Mouse (Mus musculus): ENCODE data around the gene Sit1. TPM values are rescaled to one million over a fixed set of nuclear protein-coding genes. Genes with fewer than 3 reads are reported as not detected.

Gene Sit1
- total RNA-seq, 2 experiments from 2014 or later, result not detected

DNA sequence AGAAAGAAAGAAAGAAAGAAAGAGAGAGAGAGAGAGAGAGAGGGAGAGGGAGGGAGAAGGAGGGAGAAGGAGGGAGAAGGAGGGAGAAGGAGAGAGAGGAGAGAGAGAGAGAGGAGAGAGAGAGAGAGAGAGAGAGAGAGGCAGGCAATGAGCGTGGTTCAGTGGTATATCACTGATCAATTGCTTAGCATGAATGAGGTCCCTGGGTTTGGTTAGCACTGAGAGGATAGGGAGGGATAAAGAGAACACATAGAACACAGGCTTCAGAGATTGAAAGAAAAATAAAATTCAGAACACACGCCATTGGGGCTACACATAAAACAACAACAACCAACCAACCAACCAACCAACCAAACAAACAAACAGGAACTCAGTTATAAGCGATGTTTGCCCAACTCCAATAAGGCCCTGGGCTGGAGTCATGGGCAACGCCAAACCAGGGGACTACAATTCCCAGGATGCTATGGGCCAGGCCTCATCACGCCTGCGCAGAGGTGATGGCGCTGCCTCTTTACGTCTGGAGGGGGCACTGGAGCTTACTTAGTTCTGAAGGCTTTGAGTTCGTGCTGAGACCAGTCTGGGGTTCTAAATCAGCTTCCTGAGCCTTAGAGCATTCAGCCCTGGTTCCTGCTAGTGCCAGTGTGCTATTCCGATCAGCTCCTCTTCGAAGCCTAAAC, 5.5 kb downstream of the Sit1 start:
- intact Hi-C loops (cut with DNase I), result loop anchor here (2.0 to 5.0 kb wide), 2 partner anchors 33 to 211 kb away; partner anchors contain the start of gene Atp8b5
- peak; percentile 80 for DNase-seq (ENCODE audit: low spot score)

DNA sequence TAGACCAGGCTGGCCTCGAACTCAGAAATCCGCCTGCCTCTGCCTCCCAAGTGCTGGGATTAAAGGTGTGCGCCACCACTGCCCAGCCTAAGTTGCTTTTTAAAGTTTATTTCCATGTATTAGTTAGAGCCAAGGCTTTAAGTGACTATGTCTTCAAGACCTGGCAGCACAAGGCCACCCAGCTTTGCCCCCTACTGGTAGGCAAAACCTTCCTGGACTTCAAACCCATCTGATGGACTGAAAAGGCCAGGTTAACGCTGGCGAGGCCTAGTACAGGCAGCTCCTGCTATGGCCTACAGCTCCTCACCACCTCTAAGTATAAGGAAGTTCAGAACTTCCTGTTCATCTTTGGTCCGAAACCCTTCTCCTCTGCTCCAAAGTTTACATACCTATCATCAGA, 6.9 kb downstream of the Sit1 start:
- DNase-seq (ENCODE audit: low spot score), result no peak
- intact Hi-C loops (cut with DNase I), result loop anchor here (5.0 kb wide), 1 partner anchor 209 kb away; the partner anchor contains the start of gene Atp8b5

DNA sequence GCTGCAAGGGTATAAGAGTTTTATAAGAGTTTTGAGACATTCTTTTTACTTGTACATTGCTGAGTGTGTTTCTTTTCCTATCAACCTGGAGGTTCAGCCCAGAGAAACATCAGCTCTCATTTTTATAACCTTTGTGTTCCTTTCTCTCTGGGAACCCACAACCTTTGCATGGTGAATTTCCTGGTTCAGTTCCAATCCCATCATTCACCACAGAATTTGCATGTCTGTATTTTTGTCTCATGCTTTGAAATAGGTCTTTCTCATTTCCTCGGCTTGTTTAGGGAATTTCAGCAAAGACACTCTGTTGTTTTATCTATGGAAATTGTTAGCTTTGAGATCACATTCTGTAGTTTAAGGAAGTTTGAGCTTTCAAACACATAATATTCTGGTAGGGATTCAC, 9.9 kb downstream of the Sit1 start:
- DNase-seq (ENCODE audit: low spot score), result no peak
- intact Hi-C loops (cut with DNase I), result no loop called here

DNA sequence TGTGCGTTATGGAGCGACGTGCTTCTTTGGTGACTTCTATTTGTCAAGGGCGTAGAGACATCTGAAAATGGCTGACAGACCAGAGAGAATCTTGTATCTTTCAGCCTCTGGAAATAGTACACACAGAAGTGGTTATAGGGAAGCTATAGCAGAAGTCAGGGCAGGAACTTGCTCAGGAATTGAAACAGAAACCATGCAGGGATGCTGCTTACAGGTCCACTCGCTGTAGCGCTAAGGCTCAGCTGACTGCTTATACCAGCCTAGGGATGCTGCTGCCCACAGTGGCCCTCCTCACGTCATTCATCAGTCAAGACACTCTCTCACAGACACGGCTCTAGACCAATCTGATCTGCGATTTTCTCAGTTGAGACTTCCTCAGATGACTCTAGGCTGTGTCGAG, 13.2 kb downstream of the Sit1 start:
- DNase-seq (ENCODE audit: low spot score), result no peak
- intact Hi-C loops (cut with DNase I), result no loop called here

DNA sequence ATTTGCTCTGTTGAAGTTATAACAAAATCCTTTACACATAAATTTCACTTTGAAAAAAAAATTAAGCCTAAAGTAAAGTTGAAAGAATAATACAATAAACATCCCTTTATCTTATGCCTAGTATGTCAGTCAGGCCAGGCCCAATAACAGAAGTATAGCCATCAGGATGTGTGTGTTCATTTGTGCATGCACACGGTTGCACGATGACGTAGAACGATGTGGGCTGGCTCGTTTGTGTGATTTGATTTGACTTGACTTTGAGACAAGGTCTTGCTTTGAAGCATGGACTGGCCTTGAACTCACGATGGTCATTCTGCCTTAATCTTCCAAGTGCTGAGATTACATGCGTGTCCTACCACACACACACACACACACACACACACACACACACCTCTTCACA, 16.7 kb downstream of the Sit1 start:
- intact Hi-C loops (cut with DNase I), result no loop called here
- DNase-seq (ENCODE audit: low spot score), result no peak

DNA sequence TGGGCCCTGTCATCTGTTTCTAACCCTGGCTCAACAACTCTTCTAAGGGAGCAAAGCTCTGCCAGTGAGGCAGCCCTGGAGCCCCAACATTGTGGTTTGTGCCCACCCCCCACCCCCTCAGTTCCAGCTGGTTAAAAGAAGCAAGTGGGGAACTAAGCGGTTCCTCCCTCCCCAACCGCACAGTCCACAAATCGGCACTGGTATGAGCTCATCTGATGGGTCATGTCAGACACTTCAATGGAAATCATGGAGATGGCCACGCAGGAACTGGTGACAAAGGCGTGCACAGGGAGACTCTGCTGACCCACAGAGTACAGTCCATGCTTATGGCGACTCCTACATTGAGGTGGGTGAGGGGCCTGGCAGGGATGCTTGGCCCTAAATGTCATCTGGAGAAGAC, 17.6 kb downstream of the Sit1 start:
- intact Hi-C loops (cut with DNase I), result no loop called here
- DNase-seq (ENCODE audit: low spot score), result no peak

DNA sequence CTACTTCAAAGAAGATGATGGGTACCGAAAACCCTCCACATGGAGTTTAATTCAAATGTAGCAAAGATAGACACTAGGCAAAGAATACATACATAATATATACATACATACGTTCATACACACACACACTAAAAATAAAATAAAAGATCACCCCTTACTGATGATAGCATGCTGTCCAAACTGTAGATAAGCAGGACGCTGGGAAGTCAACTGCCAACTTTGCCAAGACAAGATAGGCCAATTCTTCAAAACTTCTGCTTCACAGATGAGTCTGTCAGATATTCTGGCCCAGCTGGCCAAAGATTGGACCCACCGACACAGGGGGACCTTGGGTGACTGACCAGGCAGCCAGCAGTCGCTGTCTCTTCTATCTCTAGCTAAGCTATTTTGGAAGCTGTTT, 20.4 kb downstream of the Sit1 start:
- intact Hi-C loops (cut with DNase I), result no loop called here
- no peak for DNase-seq (ENCODE audit: low spot score)

DNA sequence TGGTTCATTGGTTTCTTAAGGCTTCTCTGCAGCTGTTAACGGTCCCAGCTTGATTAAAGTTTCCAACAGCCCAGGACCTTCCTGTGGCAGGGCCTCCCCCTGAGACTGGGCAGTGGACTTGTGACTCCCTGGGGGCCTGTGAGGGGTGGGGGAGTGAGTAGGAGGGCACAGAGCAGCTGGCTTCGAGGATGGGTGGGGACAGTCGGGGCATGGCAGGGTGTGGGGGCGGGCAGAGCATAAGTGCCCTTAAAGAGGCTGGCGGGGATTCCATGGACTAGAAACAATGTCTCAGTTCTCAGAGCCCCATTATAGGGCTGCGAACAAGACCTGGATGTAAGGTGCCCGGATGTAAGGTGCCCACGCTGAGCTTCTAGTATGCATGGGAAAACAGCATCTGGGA, 26.4 kb downstream of the Sit1 start:
- intact Hi-C loops (cut with DNase I), result no loop called here

DNA sequence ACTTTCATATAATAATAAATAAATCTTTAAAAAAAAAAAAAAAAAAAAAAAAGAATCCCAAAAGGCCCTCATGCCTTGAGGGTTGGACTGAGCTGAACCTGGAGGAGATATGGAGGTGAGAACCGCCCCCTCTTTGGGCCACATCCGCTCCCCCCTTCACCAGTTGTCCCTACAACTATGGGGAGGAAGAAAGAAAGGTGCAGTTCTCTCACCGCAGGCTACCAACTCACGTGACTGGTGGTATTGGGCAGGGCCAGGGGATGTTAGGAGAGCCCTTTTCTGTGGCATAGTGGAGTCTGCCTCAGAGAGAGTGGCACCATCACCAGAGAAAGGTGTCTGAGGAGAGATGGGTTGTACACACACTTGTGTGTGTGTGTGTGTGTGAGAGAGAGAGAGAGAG, 27.1 kb downstream of the Sit1 start:
- intact Hi-C loops (cut with DNase I), result no loop called here

More for the DNA sequence above, 26.4 kb downstream of the Sit1 start:
- no peak for DNase-seq (ENCODE audit: low spot score)

DNA sequence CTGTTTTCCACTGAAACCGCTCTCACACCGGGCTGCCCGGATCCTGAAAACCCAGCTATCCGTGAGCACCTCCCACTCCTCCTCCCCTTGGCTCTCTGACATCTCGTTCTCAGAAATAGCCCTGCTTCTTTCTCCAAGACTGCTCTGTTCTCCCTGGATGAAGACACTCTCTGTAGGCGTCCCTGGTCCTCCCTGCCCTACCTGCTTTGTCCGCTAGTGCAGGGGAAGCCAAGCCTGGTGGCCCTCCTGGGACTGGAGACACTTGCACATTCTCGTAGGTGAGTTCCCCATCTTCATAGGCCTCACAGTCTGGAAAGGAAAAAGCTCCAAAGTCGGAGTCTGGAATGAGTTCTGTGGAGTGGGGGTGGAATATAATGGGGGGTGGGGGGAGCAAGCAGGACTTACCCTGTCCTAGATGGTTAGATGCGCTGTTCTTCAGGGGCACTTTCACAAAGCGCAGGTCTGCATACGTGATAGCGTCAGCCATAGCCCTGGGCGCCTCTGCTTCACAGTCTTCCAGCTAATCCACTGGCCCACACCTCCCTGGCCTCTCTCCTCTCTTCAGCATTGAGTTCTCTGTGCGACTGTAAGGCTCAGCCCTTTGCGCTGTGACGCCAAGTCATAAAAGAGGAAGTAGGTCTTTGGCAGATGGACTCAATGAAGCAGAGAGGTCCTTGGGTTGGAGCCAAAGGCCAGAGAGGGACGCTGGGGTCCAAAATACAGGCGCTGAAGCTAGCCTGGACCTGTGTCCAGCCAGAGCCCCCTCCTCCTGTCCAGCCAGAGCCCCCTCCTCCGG, 29.3 kb downstream of the Sit1 start, which contains the start of gene Cd72:
TSS of gene Cd72 (minus strand) at position 588 of the 796 bp plus-strand sequence.
- DNase-seq (ENCODE audit: low spot score), result no peak
- intact Hi-C loops (cut with DNase I), result no loop called here

More for the DNA sequence above, 27.1 kb downstream of the Sit1 start:
- no peak for DNase-seq (ENCODE audit: low spot score)

DNA sequence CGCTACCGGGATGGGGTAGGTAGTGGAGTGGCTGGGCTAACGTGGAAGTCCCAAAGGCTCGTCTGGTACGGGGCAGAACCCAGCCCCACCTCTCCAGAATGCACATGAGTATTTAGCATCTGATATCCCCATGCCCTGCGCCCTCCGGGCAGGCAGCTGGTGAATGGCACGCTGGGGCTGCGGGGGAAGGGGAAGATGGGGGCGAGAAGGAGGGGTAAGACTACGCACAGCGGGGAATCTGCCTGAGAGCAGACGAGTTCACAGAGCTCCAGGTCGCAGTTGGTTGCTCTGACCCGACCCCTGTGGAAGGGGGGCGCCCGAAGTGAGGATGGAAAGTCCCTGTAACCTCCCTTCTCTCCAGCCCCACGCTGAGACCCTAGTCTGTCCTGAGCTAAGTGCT, 30.1 kb downstream of the Sit1 start:
- DNase-seq (ENCODE audit: low spot score), result no peak
- intact Hi-C loops (cut with DNase I), result no loop called here

DNA sequence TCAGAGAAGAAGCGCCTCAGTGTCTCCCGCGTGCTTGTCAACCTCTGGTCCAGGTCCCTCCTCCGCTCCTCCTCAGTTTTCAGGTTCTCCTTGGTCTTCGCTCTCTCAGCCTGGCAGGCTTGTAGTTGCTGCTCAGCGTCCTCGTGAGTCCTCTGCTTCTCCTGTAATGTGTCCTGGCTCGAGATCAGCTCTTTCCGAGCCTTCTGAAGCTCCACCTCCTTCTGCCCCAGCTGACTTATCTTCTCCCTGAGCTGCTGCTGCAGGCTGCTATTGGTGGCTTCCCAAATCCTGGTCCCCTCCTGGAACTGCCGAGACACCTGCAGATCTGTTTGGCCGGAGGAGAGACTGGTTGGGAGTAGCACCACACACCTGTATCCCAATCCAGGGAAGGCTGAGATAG, 31.2 kb downstream of the Sit1 start:
- DNase-seq (ENCODE audit: low spot score), result no peak
- intact Hi-C loops (cut with DNase I), result no loop called here

DNA sequence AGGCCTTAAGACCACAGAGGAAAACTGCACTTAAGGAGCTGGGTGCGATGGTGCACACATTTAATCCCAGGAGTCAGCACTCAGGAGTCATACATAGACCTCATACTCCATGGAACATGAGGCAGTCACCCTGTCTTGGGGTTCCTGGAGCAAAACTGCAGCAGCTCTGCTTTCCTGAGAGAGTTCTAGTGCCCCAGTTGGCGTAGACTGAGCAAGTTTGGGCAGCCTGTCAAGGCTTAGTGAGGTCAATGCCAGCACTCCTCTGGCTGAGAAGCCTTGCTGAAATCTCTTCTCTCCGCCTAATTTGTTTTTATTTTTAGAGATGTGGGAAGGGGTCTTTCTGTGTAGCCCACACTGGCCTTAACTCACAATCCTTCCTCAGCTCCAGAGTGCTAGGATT, 35.0 kb downstream of the Sit1 start:
- no peak for DNase-seq (ENCODE audit: low spot score)
- intact Hi-C loops (cut with DNase I), result no loop called here

DNA sequence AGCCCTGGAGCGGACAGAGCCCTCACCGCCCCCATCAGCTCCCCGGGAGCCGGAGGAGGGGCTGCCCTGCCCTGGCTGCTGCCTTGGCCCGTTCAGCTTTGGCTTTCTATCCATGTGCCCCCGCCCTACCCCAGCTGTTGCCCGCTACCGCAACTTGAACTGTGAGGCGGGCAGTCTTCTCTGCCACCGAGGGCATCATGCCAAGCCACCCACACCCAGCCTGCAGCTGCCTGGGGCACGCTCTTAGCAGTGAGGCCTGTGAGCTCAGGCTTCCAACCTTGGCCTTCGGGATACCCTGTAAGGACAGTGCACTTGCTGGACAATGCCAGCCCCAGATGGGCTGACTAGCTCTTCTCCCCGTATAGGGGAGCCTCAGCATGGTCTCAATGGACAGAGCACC, 36.3 kb downstream of the Sit1 start:
- intact Hi-C loops (cut with DNase I), result no loop called here
- DNase-seq (ENCODE audit: low spot score), result no peak

DNA sequence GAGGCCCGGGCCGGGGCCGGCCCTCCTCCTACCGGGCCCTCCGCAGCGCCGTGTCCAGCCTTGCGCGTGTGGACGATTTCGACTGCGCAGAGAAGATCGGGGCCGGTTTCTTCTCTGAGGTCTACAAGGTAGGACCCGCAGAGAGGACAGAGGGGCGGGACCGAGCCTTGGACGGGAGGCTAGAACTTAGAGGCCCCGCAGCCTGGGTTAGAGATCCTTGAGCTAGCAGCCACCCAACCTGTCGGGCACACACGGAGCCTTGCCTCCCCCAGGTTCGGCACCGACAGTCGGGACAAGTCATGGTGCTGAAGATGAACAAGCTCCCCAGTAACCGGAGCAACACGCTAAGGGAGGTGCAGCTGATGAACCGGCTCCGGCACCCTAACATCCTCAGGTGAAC, 40.0 kb downstream of the Sit1 start:
- DNase-seq (ENCODE audit: low spot score), result no peak

DNA sequence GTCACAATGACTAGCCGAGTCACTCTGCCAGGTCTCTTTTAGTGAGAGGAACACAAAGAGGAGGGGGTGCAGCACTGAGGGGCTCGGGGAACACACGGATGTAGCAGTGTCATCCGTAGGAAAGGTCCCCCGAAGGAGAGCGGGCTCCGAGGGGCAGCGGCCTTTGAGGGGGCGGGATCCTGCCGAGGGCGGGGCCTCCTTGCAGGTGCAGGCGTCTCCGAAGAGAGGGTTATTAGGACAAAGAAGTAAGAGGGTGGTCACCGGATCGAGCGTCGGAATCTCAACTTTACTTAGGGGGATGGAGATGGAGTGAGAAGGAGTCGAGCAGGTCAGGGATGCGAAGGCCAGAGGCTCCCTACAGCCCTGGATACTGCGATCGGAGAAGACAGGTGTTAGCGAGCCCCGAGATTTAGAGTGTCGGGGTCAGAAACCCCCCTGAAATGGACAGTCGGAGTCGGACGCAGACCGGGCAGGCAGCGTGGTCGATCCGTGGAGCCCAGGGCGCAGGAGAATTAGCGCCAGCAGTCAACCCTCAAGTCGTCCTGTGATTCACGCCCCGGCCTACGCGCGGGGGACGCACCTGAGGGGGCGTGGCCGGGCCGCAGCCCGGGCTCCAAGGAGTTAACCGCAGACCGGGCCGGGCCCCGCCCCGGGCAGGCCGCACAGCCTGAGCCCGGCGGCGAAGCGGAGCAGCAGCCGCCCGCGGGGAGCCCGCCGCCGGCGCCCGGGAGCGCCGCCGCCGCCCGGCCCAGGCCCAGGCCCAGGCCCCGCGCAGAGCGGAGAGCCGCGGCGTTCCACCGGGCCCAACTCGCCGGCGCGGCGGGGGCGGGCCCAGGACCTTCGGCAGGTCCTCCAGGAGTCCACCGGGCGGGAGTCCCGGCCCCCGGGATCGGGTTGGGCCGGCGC, 40.8 kb downstream of the Sit1 start:
- intact Hi-C loops (cut with DNase I), result loop anchor here (5.0 kb wide), 1 partner anchor 115 kb away; no protein-coding TSS in a partner anchor
- no peak for DNase-seq (ENCODE audit: low spot score)

More for the DNA sequence above, 40.0 kb downstream of the Sit1 start:
- intact Hi-C loops (cut with DNase I), result loop anchor here (5.0 kb wide), 1 partner anchor 114 kb away; no protein-coding TSS in a partner anchor

DNA sequence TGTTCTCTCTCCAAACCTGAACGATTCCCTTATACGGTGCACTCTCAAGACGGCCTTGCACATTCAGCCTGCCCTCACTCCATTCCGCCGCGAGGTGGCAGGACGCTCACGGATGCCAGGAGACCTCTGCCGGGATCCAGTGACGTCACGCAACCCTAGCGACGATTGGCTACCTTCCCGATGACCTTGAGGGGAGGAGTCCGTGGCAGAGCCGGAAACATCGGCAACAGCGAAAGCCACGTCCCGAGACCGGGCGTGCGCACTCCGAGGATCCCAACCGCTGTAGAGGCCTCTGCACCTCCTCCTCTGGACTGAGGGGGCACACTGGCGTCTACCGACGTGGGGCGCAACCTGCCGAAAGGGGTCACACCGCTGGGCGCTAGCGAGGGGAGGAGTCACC, 41.5 kb downstream of the Sit1 start:
- intact Hi-C loops (cut with DNase I), result loop anchor here (5.0 kb wide), 1 partner anchor 115 kb away; no protein-coding TSS in a partner anchor
- DNase-seq (ENCODE audit: low spot score), result peak; percentile 98

DNA sequence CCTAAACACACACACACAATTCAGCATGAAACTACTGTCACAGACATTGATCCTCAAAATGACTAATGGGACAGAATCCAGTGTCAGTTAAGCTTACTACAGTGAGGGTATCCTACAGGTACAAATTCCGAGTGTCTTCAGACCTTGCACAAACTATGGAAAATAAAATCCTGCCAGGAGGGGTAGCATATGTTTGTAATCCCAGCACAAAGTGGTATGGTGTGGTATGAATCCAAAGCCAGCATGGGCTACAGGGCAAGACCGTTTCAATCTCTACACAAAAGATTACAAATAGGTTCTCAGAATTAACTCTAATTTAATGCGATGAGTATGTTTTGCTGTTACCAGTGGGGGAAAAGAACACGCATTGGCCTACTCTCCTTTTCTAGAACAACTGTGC, 41.9 kb downstream of the Sit1 start, which contains the start of gene Tesk1:
TSS of gene Tesk1 (plus strand) at position 301 of the 400 bp plus-strand sequence.
- no peak for DNase-seq (ENCODE audit: low spot score)
- intact Hi-C loops (cut with DNase I), result loop anchor here (5.0 kb wide), 1 partner anchor 116 kb away; no protein-coding TSS in a partner anchor

DNA sequence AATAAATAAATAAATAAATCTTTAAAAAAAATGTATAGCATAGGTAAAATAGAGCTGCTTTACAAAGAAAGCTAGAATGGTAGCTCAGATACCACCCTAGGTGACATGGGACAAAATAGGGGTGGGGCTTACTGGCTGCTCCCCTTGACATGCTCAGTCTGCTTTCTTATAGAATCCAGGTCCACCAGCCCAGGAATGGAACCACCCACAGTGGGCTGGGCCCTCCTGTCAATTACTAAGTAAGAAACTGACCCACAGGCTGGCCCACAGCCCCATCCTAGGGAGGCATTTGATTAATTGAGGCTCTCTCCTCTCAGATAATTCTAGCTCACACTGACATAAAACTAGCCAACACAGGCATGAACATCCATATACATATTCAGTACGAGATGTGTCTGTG, 50.7 kb downstream of the Sit1 start:
- intact Hi-C loops (cut with DNase I), result no loop called here
- no peak for DNase-seq (ENCODE audit: low spot score)

Measured in heart, postnatal 25 days (tissue).